Mouse (Mus musculus): ENCODE data around the gene Gm15293.
"Not testable (repeated sequence)": the region's sequence is repeated elsewhere in the genome, so short reads cannot be mapped to it uniquely, and the experiment has no call there.

The Gm15293 gene

DNA sequence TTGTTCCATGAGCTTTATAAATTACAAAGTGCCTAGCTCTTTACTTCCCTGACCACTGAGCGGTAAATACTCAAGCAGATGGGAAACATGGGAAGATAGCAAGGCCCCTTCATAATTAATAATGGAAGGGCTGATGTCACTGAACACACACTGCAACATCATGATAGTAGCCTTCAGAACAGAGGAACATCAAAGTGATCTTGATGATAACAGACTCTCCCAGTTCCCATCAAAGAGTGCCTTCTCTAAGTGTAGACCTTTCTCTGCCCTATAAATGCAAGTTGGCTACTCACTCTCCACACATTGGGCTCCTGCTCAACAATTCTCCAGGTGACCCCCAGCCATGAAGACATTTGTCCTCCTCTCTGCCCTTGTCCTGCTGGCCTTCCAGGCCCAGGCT lies at the start of gene Gm15293:
Gene Gm15293, plus strand, starts transcription at position 301 of the 400 bp plus-strand sequence.
- in situ Hi-C loops (cut with MboI, MseI): loop anchor here (25.0 kb wide), 2 partner anchors 111 to 1511 kb away; partner anchors contain the start of gene Defa27

GRCm38 (mm10) chr8:21161977-21162376 lies 39.4 kb upstream of the Gm15293 start, which contains the start of gene Defa22:
Gene Defa22 (plus strand): TSS chr8:21162277.
- in situ Hi-C loops (cut with MboI, MseI): not testable (repeated sequence)

DNA sequence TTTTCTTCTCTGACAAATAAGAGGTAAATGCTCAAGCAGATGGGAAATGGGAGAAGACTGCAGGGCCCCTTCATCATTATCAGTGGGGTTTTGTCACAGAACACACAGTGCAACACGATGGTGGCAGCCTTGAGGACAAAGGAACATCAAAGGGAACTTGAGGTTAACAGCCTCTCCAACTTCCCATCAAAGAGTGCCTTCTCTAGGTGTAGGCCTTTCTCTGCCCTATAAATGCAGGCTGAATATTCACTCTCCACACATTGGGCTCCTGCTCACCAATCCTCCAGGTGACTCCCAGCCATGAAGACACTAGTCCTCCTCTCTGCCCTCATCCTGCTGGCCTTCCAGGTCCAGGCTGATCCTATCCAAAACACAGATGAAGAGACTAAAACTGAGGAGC lies 10.0 kb upstream of the Gm15293 start, which contains the start of gene Defa31:
Gene Defa31, plus strand, starts transcription at position 301 of the 400 bp plus-strand sequence.
- in situ Hi-C loops (cut with MboI, MseI): not testable (repeated sequence)
